Mouse (Mus musculus) layer of hippocampus, postnatal 36 days (tissue): ENCODE measurements around the gene Fam53b. TPM values are rescaled to one million over a fixed set of nuclear protein-coding genes. Genes with fewer than 3 reads are reported as not detected.

Experiments
- DNase-seq, 2 experiments: peaks; one replicate each; pipeline ENCODE4 v3.0.0; 2022
- total RNA-seq, 2 experiments: library from RNA; stranded (reverse); gene quantifications; 2 replicates each; pipeline ENCODE4 v1.2.3; 2021

Fam53b gene
- total RNA-seq, 2 experiments from 2014 or later: 46.4 to 53.3 TPM

GRCm38 (mm10) chr7:132787496-132788190 is 26.0 kb downstream of the Fam53b start:
- no peak for DNase-seq

GRCm38 (mm10) chr7:132787022-132787421 is 26.7 kb downstream of the Fam53b start:
- no peak for DNase-seq

- no peak for DNase-seq
Measured at GRCm38 (mm10) chr7:132786522-132786921, 27.2 kb downstream of the Fam53b start.

GRCm38 (mm10) chr7:132786011-132786410 is 27.7 kb downstream of the Fam53b start:
- DNase-seq: no peak

- DNase-seq: no peak
Measured at GRCm38 (mm10) chr7:132784101-132784500, 29.6 kb downstream of the Fam53b start.

GRCm38 (mm10) chr7:132781850-132782249 is 31.8 kb downstream of the Fam53b start:
- DNase-seq: no peak

- DNase-seq: no peak
Measured at GRCm38 (mm10) chr7:132781130-132781814, 32.4 kb downstream of the Fam53b start.

- DNase-seq: no peak
Measured at GRCm38 (mm10) chr7:132780611-132781010, 33.1 kb downstream of the Fam53b start.

GRCm38 (mm10) chr7:132778630-132779029 is 35.1 kb downstream of the Fam53b start:
- DNase-seq: no peak

- no peak for DNase-seq
Measured at GRCm38 (mm10) chr7:132777728-132778453, 35.8 kb downstream of the Fam53b start.

GRCm38 (mm10) chr7:132777117-132777516 is 36.6 kb downstream of the Fam53b start:
- DNase-seq: no peak

- DNase-seq: no peak
Measured at GRCm38 (mm10) chr7:132776338-132777111, 37.2 kb downstream of the Fam53b start.

- no peak for DNase-seq
Measured at GRCm38 (mm10) chr7:132775922-132776321, 37.8 kb downstream of the Fam53b start.

- no peak for DNase-seq
Measured at GRCm38 (mm10) chr7:132775333-132775732, 38.4 kb downstream of the Fam53b start.

- no peak for DNase-seq
Measured at GRCm38 (mm10) chr7:132773011-132773705, 40.5 kb downstream of the Fam53b start.

- no peak for DNase-seq
Measured at GRCm38 (mm10) chr7:132772440-132772839, 41.2 kb downstream of the Fam53b start.

GRCm38 (mm10) chr7:132768498-132769344 is 45.0 kb downstream of the Fam53b start:
- DNase-seq: no peak

- DNase-seq: no peak
Measured at GRCm38 (mm10) chr7:132767999-132768370, 45.7 kb downstream of the Fam53b start.

- DNase-seq: no peak
Measured at GRCm38 (mm10) chr7:132767233-132767998, 46.3 kb downstream of the Fam53b start.

GRCm38 (mm10) chr7:132766235-132766871 is 47.3 kb downstream of the Fam53b start:
- DNase-seq: no peak
